In genomic region chr3:16533643-16534042, GRCm38 (mm10) we compare ENCODE assay signal across 19 mouse cellular contexts.
"Had no signal": no experiment of that assay in that cellular context is flagged by ENCODE, and none has a peak within 500 bp of the region (broad histone marks: within the 10 kb centered on the region; RNA-seq: fewer than 3 reads in every experiment).

No protein-coding gene starts in this region.

- DNase-seq: gastrocnemius, adult 2 months; gastrocnemius, postnatal 10 days; gastrocnemius, postnatal 25 days; heart, adult 18-20 months; heart, postnatal 10 days; heart, postnatal 4 days; kidney, adult 18-20 months; kidney, adult 8-10 months; kidney, postnatal 10 days; kidney, postnatal 25 days; kidney, postnatal 4 days; layer of hippocampus, adult 9-11 months; liver; liver, embryonic 13.5 days had no signal

- ATAC-seq: forebrain, embryonic 16.5 days; hindbrain, embryonic 16.5 days; inflammation-experienced regulatory T-cells, adult 6 months; intestine, embryonic 15.5 days; intestine, postnatal 0 days had no signal
